Mouse (Mus musculus) retina, adult 2 months (tissue): ENCODE results near the gene Lipe.
"Not testable (repeated sequence)": the region's sequence is repeated elsewhere in the genome, so short reads cannot be mapped to it uniquely, and the experiment has no call there.

Experiments used
- DNase-seq: peaks from one replicate; pipeline ENCODE4 v3.0.0-alpha.2; 2012; ENCODE audit warnings: low read depth, low spot score

The Lipe gene

DNA sequence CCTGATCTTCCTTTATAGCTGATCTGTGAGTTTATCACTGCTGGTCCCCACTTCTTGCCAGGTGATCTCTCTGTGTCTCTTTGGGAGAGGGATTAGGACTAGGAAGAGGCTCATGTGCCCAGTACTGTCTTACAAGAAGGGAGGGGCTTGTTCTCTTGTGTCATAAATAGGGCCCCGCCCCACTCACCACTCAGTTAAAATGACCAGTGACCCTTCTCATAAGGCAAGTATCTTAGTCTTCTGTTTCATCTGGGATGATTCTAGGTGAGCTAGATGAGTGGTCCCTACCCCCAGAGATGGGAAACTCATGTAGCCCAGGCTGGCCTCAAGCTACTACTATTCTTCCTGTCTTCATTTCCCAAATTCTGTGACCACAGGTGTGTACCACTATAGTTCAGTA is at the start of gene Lipe:
Gene Lipe (minus strand): TSS at position 101 of the 400 bp plus-strand sequence.
- DNase-seq = no peak

DNA sequence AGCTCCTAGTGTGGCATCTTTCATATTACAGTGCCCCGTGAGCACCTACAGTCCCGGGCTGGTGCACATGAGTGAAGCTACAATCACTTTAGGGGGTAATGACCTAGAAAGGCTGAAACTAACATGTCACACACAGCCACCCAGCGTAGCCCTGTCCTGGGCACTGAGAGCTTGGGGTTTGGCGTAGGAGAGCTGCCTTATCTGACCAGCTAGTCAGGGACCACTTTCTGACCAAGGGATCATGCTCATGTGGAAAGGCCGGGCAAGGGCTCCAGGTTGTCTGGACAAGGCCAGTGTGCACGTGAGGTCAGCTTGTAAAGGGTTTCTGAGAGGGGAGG is 42.3 kb upstream of the Lipe start:
- DNase-seq = no peak

DNA sequence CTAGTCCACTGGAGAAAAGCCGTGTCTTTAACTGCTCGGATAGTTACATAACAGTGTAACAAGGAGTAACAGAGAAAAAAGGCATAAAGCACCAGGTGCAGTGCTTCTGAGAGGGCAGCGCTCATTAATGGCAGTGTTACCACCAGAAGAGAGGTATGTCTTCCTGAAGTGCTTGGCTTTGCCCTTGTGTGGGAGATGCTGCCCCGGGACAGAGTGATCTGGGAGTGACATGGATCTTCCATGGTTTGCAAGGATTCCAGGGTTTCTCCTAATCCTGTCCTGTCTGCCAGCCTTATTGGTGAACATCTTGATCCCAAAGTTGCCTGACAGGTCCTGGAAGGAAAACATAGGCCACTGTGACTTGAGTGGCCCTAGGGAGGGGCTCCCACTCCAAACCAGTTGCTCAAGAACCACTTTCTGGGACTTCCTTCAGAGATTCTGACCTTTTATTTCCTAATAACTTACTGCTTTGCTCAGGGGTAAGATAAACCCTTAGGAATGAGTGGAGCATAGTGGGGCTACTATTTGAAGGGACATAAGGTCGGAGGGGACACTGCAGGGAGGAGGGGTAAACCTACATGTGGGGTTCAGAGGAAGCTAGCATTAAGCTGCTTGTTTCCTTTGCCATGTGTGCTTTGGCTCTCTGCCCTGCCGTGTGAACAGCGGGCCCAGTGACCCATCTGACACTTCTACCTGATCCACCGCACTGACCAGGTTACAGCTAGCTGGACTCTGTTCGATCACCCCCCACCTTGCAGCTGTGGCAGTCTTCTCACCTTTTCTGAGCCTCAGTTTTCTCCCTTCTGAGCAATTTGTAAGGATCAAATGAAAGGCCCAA is 41.7 kb upstream of the Lipe start:
- no peak for DNase-seq

DNA sequence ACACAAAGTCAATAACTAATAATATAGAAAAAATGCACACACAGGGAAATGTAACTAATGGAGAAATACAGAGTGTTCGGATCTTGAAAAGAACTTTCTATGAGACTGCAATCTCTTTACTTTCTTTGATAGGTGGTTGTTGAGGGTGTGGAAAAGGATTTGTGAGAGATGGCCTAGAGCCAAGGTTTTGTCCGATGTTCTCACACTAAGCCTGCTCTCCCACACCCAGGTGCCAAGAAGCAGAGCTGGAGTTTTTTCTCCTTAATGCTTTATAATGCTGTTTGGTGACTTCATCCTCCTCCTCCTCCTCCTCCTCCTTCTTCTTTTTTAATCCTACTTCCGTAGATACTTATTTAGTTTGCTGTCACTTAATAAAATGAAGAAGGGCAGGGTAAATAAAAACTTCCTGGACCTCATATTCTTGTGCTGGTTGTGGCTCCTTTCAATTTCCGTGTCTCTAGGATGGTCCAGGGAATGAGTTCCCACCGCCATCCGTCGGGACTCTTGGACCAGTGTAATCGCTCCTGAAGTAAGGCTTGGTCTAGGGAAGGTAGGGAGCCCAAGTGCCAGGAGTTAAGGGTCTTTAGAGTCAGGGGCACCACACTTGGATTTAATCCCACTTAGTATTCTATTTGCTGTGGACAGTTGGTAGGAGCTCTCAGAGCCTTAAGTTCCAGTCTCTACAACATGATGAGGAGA is 40.8 kb upstream of the Lipe start:
- DNase-seq = no peak

DNA sequence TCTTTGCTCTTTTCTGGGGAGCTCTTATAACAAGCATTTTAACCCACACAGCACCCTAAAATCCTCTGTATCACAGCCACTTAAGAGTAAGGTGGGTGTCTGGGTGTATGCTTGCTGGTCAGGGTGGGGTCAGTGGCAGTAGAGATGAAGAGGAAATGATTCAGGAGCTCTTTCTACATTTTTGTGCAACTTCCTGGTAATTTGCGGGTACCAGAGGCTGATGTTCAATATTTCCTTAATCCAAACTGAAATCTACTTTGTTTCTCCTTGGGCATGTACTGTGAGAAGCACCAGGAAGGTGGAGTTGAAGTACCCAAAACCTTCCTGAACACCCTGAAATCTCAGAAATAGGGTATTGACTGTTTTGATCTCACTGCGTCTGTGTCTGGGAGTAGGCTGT is 38.2 kb upstream of the Lipe start:
- no peak for DNase-seq

- DNase-seq = no peak
These were observed 37.7 kb upstream of the Lipe start for GRCm38 (mm10) chr7:25436226-25436625.

GRCm38 (mm10) chr7:25435546-25435851 is 37.0 kb upstream of the Lipe start:
- DNase-seq = no peak

DNA sequence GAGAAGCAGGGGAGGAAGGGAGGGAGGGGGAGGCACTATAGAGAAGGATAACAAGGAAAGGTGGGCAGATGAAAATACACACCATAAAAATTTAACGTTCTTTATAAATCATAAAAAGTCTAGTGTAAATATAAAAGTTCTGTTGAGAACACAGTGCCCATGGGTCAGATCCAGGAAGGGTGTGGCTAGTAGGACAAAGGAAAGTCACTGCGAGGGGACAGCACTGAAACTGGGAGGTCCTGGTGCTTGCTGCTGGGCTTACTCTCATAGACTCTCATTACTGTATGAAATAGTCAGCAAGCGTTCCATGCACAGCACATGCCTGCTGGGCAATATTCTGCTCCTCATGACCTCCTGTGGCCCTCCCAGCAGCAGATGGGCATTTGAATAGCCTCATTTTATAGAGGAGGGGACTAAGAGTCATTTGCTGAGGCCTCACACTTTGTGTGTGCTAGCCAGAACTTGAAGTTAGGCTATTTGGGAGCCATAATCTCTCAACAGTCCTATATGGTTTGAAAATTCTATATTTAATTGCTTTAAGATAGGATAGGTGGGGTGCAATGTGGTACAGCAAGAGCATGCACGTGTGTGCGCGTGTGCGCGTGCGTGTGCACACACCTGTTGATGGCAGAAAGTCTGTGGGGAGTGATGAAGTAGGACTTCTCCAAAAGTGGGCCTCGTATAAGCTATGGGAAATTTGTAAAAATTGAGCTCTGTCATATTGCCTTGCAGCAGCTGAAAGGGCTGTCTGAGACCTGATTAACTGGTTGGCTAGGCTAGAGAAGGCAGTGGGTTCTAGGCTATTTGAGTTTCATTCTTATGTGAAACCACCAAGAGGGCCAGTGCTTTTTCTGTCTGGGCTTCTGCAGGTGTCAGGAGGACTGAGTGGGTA is 36.4 kb upstream of the Lipe start:
- DNase-seq = no peak

DNA sequence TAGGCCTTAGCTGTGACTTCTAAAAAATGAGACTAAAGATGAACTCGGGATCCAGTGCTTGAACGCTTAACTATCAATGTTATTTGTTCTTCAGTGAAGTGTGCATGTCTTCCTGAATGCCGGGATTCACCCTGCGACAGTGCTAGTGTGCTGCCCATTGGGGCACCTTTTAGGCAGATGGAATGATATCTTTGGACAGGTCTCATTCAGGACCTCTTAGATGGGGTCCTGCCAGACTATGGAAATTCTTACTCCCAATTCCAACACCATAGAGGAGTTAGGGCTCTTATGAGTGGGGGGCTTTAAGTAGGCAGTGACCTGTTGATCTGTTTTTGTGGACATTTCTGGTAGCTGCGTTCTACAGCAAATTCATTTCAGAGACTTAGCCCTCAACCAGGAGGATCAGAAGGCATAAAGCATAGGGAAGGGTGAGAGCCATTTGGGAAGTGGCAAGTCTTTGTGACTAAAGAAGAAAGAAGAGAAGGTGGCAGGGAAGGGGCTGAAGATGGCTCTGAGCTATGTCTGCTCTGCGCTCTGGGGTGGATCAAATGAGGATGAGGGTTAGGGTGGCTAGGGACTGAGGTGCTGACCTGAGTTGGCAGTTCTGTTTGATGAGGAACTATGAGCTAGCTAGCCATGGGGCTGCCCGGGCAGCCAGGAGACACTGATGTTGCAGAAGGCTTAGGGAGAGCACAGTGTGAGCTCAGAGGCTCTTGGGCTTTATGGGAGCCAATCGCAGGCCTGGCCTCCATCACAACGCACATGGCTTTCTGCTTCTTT is 35.5 kb upstream of the Lipe start:
- DNase-seq = no peak

GRCm38 (mm10) chr7:25433007-25433541 is 34.6 kb upstream of the Lipe start:
- DNase-seq = no peak

DNA sequence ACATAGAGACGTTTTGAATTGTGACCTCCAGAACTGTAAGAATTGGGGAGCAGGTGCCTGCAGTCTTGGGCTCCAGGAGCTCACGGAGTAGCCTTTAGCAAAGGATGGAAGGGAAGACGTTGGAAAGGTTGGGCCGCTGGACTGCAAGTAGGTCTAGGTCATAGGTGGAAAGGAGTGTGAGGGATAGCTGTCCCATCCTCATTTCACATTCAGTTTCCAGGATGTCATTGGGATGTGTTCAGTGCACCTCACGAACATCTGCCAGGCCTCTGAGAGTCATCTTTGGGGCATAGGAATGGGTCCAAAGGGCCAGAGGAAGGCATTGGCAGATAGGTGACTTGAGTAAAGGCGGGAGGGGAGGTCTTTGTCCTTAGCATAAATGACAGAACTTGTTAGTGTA is 33.9 kb upstream of the Lipe start:
- DNase-seq = no peak

DNA sequence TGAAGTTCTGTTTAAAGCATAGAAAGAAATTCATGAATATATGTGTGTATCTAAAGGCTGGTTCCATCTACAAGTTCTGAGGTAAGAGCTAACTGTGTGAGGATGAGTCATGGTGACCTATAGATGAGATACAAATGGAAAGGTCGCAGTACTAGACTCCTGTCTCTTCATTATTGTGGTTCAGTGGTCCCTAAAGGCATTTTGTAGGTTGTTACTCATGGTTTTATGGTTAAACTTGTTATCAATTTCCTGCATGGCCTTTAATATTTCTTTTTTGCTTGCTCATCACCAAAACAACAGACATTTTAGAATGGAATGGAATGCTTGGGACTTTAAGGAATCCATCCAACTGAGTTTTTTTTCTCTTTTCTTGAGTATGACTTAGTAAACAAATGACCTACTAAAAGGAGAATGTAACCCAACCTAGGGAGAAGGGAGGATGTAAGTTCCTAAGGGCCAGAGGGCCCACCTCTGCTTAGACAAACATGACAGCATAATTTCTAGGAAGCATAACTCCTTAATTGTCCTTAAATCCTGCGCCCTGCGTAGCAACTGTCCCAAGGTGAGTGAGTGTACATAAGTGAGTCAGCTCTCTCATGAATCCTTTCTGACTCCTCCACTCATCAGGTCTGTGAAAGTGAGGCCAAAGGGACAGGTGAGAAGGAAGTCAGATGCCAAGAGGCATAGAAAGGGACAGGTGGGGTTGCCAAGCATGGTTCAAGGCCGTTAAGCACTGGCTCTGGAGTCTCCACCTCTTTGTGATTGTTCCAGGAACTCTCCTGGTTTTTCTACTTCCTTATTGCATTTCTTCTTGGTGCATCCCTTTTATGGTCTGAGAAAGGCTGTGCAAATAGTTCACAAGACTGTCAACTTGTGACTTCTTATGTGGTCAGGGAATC is 31.6 kb upstream of the Lipe start:
- DNase-seq = no peak

DNA sequence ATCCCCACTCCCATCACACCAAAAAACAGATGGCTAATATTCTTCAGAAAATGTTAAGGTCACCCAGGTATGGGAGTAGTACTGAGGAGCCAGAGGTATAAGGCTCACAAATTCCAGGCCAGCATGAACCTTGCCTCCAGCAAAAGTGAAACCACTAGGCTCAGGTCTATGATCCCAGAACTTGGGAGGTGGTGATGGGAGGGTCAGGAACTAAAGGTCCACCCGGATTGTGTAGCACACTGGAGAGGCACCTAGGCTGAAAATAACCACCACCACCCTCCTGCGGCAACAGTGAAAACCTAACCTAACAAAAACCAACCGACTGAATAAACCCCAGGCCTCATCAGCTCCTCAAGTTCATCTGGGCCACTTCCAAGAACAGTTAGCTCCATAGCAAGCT is 29.8 kb upstream of the Lipe start:
- DNase-seq = no peak

DNA sequence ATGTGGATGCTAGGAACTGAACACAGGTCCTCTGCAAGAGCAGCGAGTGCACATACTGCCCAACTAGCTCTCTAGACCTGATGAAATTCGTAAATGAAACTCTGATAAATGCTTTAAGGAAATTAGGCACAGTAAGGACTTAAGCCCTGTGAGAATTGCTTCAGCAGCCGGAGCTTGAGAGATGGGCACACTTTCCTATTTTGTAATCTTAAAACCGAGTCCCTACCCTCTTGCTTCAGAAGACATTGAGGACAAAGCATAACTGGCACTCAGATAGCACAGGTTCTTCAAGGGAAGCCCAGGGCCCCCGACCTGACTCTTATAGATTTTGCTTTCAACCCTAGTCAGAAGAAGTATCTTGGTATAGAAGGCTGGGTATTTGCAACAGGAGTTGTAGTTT is 28.6 kb upstream of the Lipe start:
- DNase-seq = no peak

DNA sequence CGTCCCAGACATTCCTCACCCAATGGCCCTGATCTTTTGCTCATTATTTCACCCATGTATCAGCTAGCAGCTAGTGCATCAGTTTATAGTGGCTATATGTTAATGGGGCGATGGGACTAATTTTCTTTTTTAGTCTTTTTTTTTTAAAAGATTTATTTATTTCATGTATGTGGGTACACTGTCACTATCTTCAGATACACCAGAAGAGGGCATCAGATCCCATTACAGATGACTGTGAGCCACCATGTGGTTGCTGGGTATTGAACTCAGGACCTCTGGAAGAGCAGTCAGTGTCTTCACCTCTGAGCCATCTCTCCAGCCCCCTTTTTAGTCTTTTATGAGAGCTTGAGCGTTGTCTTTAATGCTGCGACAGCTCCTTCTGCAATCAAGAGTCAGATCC is 27.9 kb upstream of the Lipe start:
- DNase-seq = not testable (repeated sequence)

DNA sequence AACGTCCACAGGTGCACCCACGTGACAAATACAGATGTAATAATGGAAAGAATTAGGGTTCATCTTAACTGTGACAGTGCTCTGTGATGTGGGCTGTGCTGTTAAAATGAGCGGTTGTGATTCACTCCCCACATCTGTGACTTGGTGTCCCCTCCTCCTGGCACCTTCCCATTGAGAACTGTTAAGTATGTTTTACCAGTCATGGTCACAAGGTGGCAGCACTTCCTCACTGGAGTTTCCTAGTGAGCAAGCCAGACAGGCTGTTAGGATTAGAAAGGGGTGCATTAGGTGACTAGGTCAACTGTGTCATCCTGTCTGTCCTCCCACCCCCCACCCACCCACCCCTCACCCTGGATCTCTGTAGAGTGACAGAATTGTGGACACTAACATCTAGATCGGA is 25.9 kb upstream of the Lipe start:
- peak; percentile 65 for DNase-seq

DNA sequence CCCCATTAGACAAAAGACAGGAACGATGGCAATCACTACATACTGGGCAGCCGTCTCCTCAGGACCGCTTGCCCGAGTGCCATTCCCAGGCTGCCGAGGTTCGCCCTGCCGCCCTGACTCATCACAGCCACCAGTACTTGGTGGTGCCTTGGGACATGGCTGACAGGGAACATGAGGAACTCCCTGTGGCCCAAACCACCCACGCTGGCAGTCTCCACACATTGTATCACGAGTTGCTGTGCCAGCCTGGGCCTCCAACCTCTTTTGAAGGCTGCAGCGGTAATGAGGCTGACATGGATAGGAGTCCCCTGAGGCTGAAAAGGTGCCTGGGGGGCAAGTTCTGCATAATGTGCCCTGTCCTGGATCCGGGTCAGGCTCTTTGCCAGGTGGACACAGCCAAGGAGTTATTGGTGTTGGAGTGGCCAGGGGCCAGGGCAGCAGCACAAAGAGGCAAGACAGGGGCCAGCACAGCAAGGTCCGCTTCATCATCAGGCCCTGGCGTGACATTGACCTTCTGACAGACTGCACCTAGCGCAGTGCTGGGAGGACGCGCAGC is 23.9 kb upstream of the Lipe start:
- no peak for DNase-seq

DNA sequence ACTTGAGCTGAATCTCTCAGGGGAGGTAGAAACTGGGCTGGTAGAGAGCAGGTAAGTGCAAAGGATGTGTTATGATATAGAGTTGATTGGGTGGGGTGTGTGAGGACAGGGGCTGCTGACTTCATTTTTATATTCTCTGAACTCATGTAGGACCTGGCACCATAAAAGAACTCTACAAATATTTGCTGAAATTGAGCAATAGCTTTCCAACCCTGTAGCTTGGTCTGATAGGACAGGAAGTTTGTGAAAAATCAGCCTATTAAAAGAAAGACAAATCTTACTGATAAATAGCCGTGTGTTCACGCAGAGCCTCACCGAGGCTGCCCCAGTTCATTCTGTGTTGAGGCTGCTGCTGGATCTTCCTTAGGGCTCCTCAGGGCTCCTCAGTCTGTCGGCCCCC is 21.4 kb upstream of the Lipe start:
- no peak for DNase-seq

- DNase-seq = no peak
These were observed 21.0 kb upstream of the Lipe start for GRCm38 (mm10) chr7:25419536-25419935.

DNA sequence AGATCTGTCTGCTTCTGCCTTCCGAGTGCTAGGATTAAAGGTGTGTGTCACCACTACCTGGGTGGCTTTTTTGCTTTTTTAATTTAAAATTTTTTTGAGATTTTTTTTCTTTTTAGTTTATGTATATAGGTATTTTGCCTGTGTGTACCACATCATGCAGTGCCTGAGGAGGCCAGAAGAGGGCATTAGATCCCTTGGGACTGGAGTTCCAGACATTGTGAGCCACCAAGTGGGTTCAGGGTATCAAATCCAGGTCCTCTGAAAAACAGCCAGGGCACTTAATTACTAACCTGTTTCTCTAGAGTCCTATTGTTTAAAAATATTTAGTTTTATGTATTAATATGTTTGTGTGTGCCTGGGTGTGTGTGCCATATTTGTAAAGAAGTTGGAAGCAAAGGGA is 19.1 kb upstream of the Lipe start:
- DNase-seq = no peak
